Mouse (Mus musculus) heart, adult 2 months (tissue): ENCODE results near the gene Mrps18b.

Source experiments
- CTCF ChIP-seq: fragments of 200-600 bp; IDR thresholded peaks from 2 replicates; pipeline ENCODE4 v1.8.1; 2022; ENCODE audit warnings: antibody characterized with exemption, mild to moderate bottlenecking, moderate library complexity
- EP300 ChIP-seq: fragments of 200-500 bp; IDR thresholded peaks from 2 replicates; pipeline ENCODE4 v1.6.1; 2011; ENCODE audit warnings: low read depth, low read length, control low read depth; ENCODE audit not compliant: insufficient read depth

- no peak for TF ChIP-seq EP300
- no peak for TF ChIP-seq CTCF
Measured at GRCm38 (mm10) chr17:35874721-35875120, 41.5 kb downstream of the Mrps18b start.
